Mouse (Mus musculus): ENCODE data around the gene Wnt10a. TPM values are rescaled to one million over a fixed set of nuclear protein-coding genes. Genes with fewer than 3 reads are reported as not detected.
"Not testable (repeated sequence)": the region's sequence is repeated elsewhere in the genome, so short reads cannot be mapped to it uniquely, and the experiment has no call there.

Gene Wnt10a
- polyA plus RNA-seq, 1 experiment from 2014 or later, result 0.91 TPM

GRCm38 (mm10) chr1:74816612-74817199 lies 25.4 kb downstream of the Wnt10a start:
- Histone ChIP-seq H3K27me3 (ENCODE audit: control insufficient read depth, insufficient read depth, low read length) (peaks cover 4% of the 10 kb centered on the region; the same call in 1 of the 2 replicates), H3K9me3 (ENCODE audit: control insufficient read depth, low read length) (no peaks in the 10 kb centered on the region), H3K4me2 (replicated peaks; ENCODE audit: low read depth, low read length) (peak overlapping the region; percentile 70), H3K4me3 (ENCODE audit: low read length) (peak overlapping the region; percentile 70), H3K9ac (ENCODE audit: low read depth, low read length) (peak overlapping the region; percentile 82), H3K36me3 (ENCODE audit: control insufficient read depth, insufficient read depth, low read length) (no peaks in the 10 kb centered on the region), H3K27ac (ENCODE audit: low read depth, low read length) (peak overlapping the region; percentile 86), H3K4me1 (ENCODE audit: control insufficient read depth, insufficient read depth, low read length) (0 out of 2 replicates have a peak, but pooled peaks cover 4% of the 10 kb centered on the region)
- 6% methylated on average over 38 of the region's 38 CpGs for WGBS
- peak; percentile 88 for ATAC-seq (ENCODE audit: low FRiP score, low TSS enrichment)

GRCm38 (mm10) chr1:74817219-74817618 lies 25.9 kb downstream of the Wnt10a start:
- 0 out of 2 replicates have a peak, but pooled peaks have one; percentile 44 for ATAC-seq (ENCODE audit: low FRiP score, low TSS enrichment)
- Histone ChIP-seq H3K27me3 (ENCODE audit: control insufficient read depth, insufficient read depth, low read length) (peaks cover under 1% of the 10 kb centered on the region; the same call in 1 of the 2 replicates), H3K4me2 (replicated peaks; ENCODE audit: low read depth, low read length) (peak overlapping the region; percentile 70), H3K36me3 (ENCODE audit: control insufficient read depth, insufficient read depth, low read length) (no peaks in the 10 kb centered on the region), H3K9me3 (ENCODE audit: control insufficient read depth, low read length) (no peaks in the 10 kb centered on the region), H3K9ac (ENCODE audit: low read depth, low read length) (peak overlapping the region; percentile 82), H3K27ac (ENCODE audit: low read depth, low read length) (peak overlapping the region; percentile 86), H3K4me1 (ENCODE audit: control insufficient read depth, insufficient read depth, low read length) (0 out of 2 replicates have a peak, but pooled peaks cover 4% of the 10 kb centered on the region), H3K4me3 (ENCODE audit: low read length) (peak overlapping the region; percentile 70)
- 11% methylated on average over 14 of the region's 14 CpGs for whole genome bisulfite sequencing

GRCm38 (mm10) chr1:74818509-74818908 lies 27.2 kb downstream of the Wnt10a start:
- no peaks in the 10 kb centered on the region for H3K27me3 ChIP-seq (ENCODE audit: control insufficient read depth, insufficient read depth, low read length)
- H3K4me3 ChIP-seq (ENCODE audit: low read length), result no peak overlapping the region
- no peak overlapping the region for H3K9ac ChIP-seq (ENCODE audit: low read depth, low read length)
- H3K27ac ChIP-seq (ENCODE audit: low read depth, low read length), result no peak overlapping the region
- H3K4me2 ChIP-seq (replicated peaks; ENCODE audit: low read depth, low read length), result no peak overlapping the region
- 0 out of 2 replicates have a peak, but pooled peaks cover 4% of the 10 kb centered on the region for H3K4me1 ChIP-seq (ENCODE audit: control insufficient read depth, insufficient read depth, low read length)
- H3K9me3 ChIP-seq (ENCODE audit: control insufficient read depth, low read length), result no peaks in the 10 kb centered on the region
- WGBS, result 96% methylated on average over 1 of the region's 1 CpGs
- ATAC-seq (ENCODE audit: low FRiP score, low TSS enrichment), result no peak
- no peaks in the 10 kb centered on the region for H3K36me3 ChIP-seq (ENCODE audit: control insufficient read depth, insufficient read depth, low read length)

GRCm38 (mm10) chr1:74823598-74823997 lies 32.3 kb downstream of the Wnt10a start:
- not testable (repeated sequence) for H3K27ac ChIP-seq (ENCODE audit: low read depth, low read length); H3K4me2 ChIP-seq (replicated peaks; ENCODE audit: low read depth, low read length); H3K36me3 ChIP-seq (ENCODE audit: control insufficient read depth, insufficient read depth, low read length); H3K4me3 ChIP-seq (ENCODE audit: low read length); ATAC-seq (ENCODE audit: low FRiP score, low TSS enrichment); H3K9ac ChIP-seq (ENCODE audit: low read depth, low read length); H3K4me1 ChIP-seq (ENCODE audit: control insufficient read depth, insufficient read depth, low read length); H3K9me3 ChIP-seq (ENCODE audit: control insufficient read depth, low read length); H3K27me3 ChIP-seq (ENCODE audit: control insufficient read depth, insufficient read depth, low read length)
- WGBS, result 92% methylated on average over 4 of the region's 4 CpGs

GRCm38 (mm10) chr1:74824518-74825302 lies 33.4 kb downstream of the Wnt10a start:
- no peaks in the 10 kb centered on the region for H3K9me3 ChIP-seq (ENCODE audit: control insufficient read depth, low read length)
- H3K27me3 ChIP-seq (ENCODE audit: control insufficient read depth, insufficient read depth, low read length), result no peaks in the 10 kb centered on the region
- H3K4me2 ChIP-seq (replicated peaks; ENCODE audit: low read depth, low read length), result no peak overlapping the region
- 32% methylated on average over 14 of the region's 14 CpGs for WGBS
- H3K27ac ChIP-seq (ENCODE audit: low read depth, low read length), result no peak overlapping the region
- no peak for ATAC-seq (ENCODE audit: low FRiP score, low TSS enrichment)
- H3K36me3 ChIP-seq (ENCODE audit: control insufficient read depth, insufficient read depth, low read length), result no peaks in the 10 kb centered on the region
- H3K4me3 ChIP-seq (ENCODE audit: low read length), result no peak overlapping the region
- H3K9ac ChIP-seq (ENCODE audit: low read depth, low read length), result no peak overlapping the region
- H3K4me1 ChIP-seq (ENCODE audit: control insufficient read depth, insufficient read depth, low read length), result no peaks in the 10 kb centered on the region

- no peaks in the 10 kb centered on the region for H3K9me3 ChIP-seq (ENCODE audit: control insufficient read depth, low read length)
- H3K4me3 ChIP-seq (ENCODE audit: low read length), result no peak overlapping the region
- no peak overlapping the region for H3K27ac ChIP-seq (ENCODE audit: low read depth, low read length)
- no peak overlapping the region for H3K4me2 ChIP-seq (replicated peaks; ENCODE audit: low read depth, low read length)
- H3K36me3 ChIP-seq (ENCODE audit: control insufficient read depth, insufficient read depth, low read length), result no peaks in the 10 kb centered on the region
- H3K4me1 ChIP-seq (ENCODE audit: control insufficient read depth, insufficient read depth, low read length), result no peaks in the 10 kb centered on the region
- H3K9ac ChIP-seq (ENCODE audit: low read depth, low read length), result no peak overlapping the region
- no peaks in the 10 kb centered on the region for H3K27me3 ChIP-seq (ENCODE audit: control insufficient read depth, insufficient read depth, low read length)
- ATAC-seq (ENCODE audit: low FRiP score, low TSS enrichment), result no peak
- 76% methylated on average over 9 of the region's 9 CpGs for WGBS
Measured at GRCm38 (mm10) chr1:74830061-74830460, 38.7 kb downstream of the Wnt10a start.

- no peaks in the 10 kb centered on the region for H3K9me3 ChIP-seq (ENCODE audit: control insufficient read depth, low read length)
- no peaks in the 10 kb centered on the region for H3K4me1 ChIP-seq (ENCODE audit: control insufficient read depth, insufficient read depth, low read length)
- H3K9ac ChIP-seq (ENCODE audit: low read depth, low read length), result no peak overlapping the region
- ATAC-seq (ENCODE audit: low FRiP score, low TSS enrichment), result no peak
- H3K4me2 ChIP-seq (replicated peaks; ENCODE audit: low read depth, low read length), result no peak overlapping the region
- no peaks in the 10 kb centered on the region for H3K36me3 ChIP-seq (ENCODE audit: control insufficient read depth, insufficient read depth, low read length)
- no peaks in the 10 kb centered on the region for H3K27me3 ChIP-seq (ENCODE audit: control insufficient read depth, insufficient read depth, low read length)
- H3K4me3 ChIP-seq (ENCODE audit: low read length), result no peak overlapping the region
- H3K27ac ChIP-seq (ENCODE audit: low read depth, low read length), result no peak overlapping the region
- 89% methylated on average over 3 of the region's 3 CpGs for WGBS
Measured at GRCm38 (mm10) chr1:74833255-74833654, 41.9 kb downstream of the Wnt10a start.

- Histone ChIP-seq H3K4me1 (ENCODE audit: control insufficient read depth, insufficient read depth, low read length) (no peaks in the 10 kb centered on the region), H3K27ac (ENCODE audit: low read depth, low read length) (no peak overlapping the region), H3K36me3 (ENCODE audit: control insufficient read depth, insufficient read depth, low read length) (no peaks in the 10 kb centered on the region), H3K4me2 (replicated peaks; ENCODE audit: low read depth, low read length) (no peak overlapping the region), H3K9me3 (ENCODE audit: control insufficient read depth, low read length) (no peaks in the 10 kb centered on the region), H3K9ac (ENCODE audit: low read depth, low read length) (no peak overlapping the region), H3K27me3 (ENCODE audit: control insufficient read depth, insufficient read depth, low read length) (no peaks in the 10 kb centered on the region; the same call in 1 of the 2 replicates), H3K4me3 (ENCODE audit: low read length) (no peak overlapping the region)
- 80% methylated on average over 5 of the region's 5 CpGs for WGBS
- no peak for ATAC-seq (ENCODE audit: low FRiP score, low TSS enrichment)
Measured at GRCm38 (mm10) chr1:74843090-74843489, 51.8 kb downstream of the Wnt10a start.

- Histone ChIP-seq H3K27ac (ENCODE audit: low read depth, low read length) (no peak overlapping the region), H3K4me3 (ENCODE audit: low read length) (no peak overlapping the region), H3K27me3 (ENCODE audit: control insufficient read depth, insufficient read depth, low read length) (peaks cover 18% of the 10 kb centered on the region), H3K36me3 (ENCODE audit: control insufficient read depth, insufficient read depth, low read length) (no peaks in the 10 kb centered on the region), H3K9ac (ENCODE audit: low read depth, low read length) (no peak overlapping the region), H3K4me2 (replicated peaks; ENCODE audit: low read depth, low read length) (no peak overlapping the region), H3K9me3 (ENCODE audit: control insufficient read depth, low read length) (no peaks in the 10 kb centered on the region), H3K4me1 (ENCODE audit: control insufficient read depth, insufficient read depth, low read length) (no peaks in the 10 kb centered on the region)
- WGBS, result 23% methylated on average over 9 of the region's 9 CpGs
- no peak for ATAC-seq (ENCODE audit: low FRiP score, low TSS enrichment)
Measured at GRCm38 (mm10) chr1:74846341-74846740, 55.0 kb downstream of the Wnt10a start.
